Mouse (Mus musculus): ENCODE data around the gene Tnrc18.

Gene Tnrc18

DNA sequence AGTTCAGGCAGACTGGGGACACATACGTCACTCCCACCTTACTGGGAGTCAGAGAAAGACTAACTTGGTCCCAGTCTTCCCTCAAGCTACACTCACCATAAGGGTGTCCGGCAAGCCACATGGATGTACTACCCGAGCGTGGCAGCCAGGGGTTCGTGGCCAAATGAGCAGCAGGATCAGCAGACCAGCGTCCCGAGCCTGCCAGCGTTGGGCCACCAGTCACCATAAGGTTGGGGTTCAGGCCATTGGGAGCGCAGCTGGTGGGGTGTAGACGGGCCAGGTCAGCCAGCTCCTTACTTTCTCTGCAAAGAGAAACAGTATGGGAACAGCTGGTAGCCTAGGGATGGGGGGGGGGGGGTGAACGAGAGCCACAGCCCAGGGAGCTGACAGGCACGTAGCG is 41.4 kb downstream of the Tnrc18 start:
- DNase-seq (ENCODE audit: low read depth, low spot score) = no peak

- no peak for DNase-seq (ENCODE audit: low read depth, low spot score)
These were observed 42.7 kb downstream of the Tnrc18 start for GRCm38 (mm10) chr5:142774771-142775170.

DNA sequence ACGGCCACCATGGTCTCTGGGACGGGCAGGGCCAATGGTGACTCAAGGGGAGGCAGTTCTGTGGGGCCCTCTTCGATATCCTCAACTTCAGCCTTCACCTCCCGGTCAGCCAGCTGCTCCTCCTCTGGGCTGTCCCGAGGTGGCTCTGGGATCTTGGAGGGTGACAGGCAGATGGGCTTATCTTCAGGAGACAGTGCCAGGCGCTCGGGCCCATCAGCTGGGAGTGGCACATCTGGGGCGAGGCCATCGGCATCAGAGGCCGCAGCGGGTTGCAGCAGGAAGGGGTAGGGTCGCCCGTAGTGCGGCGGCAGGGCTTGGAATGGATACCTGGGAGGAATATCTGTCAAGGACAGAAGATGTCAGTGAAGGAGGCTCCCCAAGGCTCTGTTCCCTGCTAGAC is 45.5 kb downstream of the Tnrc18 start:
- DNase-seq (ENCODE audit: low read depth, low spot score) = peak; percentile 12

DNA sequence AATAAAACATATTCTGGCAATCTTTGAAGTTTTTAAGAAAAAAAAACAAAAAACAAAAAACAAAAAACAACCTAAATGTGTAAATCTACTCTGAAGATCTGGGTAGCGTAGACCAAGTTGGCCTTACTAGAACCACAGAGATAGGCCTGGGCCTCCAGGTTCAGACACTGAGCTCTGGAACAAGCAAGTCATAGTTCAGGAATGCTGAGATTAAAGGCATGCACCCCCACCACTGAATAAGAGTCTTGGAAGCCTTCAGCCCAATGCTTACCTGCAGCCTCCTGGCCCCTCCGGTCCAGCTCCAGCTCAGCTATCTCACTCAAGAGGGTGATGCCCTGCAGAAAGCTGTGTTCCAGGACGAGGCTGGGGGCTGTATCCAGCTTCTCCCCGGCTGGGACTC is 46.4 kb downstream of the Tnrc18 start:
- no peak for DNase-seq (ENCODE audit: low read depth, low spot score)

DNA sequence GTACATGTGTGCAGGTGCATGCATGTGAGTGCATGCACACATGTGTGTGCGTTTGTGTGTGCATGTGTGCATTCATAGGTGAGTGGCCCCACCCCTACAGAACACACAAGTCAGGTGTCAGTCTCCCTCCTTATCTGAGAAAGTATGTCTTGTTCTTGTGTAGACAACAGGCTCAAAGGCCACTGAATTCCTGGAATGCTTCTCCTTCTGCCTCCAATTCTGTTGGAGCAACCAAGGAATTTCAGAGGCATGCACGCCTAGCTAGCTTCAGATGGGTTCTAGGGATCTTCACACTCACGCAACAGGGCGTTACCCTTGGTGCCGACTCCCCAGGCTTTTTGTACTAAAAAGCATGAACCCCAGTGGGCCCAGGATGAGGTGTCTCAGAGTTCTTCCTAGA is 47.8 kb downstream of the Tnrc18 start:
- DNase-seq (ENCODE audit: low read depth, low spot score) = no peak

- no peak for DNase-seq (ENCODE audit: low read depth, low spot score)
These were observed 48.9 kb downstream of the Tnrc18 start for GRCm38 (mm10) chr5:142768352-142769267.

DNA sequence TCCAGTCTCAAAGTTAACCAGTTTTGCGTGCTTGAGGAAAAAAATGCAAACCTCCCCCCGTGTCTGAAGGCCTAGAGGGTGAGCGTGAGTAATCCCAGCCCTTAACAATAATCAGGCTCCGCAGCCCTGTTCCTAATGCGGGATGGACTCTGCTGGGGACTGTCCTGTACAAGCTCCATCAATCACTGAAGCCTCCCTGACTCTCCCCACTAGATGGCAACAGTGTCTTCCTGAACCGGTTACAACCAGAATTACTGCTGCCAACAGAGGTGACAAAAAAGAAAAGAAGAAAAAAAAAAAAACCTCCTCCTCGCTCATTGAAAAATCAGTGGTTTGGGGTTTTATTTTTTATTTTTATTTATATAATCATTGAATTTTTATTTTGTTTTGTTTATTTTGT is 49.5 kb downstream of the Tnrc18 start:
- no peak for DNase-seq (ENCODE audit: low read depth, low spot score)

- DNase-seq (ENCODE audit: low read depth, low spot score) = no peak
These were observed 50.8 kb downstream of the Tnrc18 start for GRCm38 (mm10) chr5:142766708-142767107.

- no peak for DNase-seq (ENCODE audit: low read depth, low spot score)
These were observed 52.6 kb downstream of the Tnrc18 start for GRCm38 (mm10) chr5:142764889-142765288.

DNA sequence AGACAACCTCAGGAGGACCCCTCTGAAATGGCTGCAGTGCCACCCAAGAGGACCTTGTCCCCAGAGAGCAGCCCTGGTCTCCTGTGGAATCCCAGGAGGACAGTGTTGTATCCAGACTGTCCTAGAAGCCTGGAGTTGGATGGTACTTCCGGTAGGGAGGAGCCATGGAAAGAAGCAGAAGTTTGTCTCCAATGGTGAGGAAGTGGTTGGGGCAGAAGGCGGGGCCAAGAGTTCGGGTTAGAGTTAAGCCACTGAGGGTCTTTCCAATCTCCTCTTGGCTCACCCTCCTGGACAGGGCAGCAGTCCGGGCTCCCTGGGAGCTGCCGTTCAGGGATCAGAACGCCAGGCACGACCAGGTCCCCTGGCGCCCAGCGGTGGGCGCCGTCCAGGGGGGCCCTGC is 53.2 kb downstream of the Tnrc18 start:
- DNase-seq (ENCODE audit: low read depth, low spot score) = no peak

- no peak for DNase-seq (ENCODE audit: low read depth, low spot score)
These were observed 55.2 kb downstream of the Tnrc18 start for GRCm38 (mm10) chr5:142762082-142762807.

GRCm38 (mm10) chr5:142761326-142761983 is 56.0 kb downstream of the Tnrc18 start:
- no peak for DNase-seq (ENCODE audit: low read depth, low spot score)

DNA sequence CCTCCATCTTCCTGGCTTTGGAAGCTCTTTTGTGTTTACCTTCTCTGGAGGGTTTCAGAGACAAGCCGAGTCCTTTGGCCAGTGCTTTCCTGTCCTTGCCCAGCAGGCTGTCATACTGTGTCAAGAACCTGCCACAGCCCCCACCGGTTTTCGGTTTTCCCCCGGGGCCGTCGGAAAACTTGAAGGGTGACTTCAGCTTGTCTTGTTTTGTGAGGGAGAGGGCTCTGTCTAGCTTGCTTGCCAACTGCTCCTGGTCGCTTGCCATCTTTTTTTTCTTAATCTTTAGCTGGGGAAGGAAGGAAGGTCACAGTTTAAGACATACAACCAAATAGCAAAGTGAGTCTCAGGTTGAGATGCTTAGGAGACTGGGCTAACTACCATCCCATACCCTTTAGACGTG is 57.7 kb downstream of the Tnrc18 start:
- no peak for DNase-seq (ENCODE audit: low read depth, low spot score)

DNA sequence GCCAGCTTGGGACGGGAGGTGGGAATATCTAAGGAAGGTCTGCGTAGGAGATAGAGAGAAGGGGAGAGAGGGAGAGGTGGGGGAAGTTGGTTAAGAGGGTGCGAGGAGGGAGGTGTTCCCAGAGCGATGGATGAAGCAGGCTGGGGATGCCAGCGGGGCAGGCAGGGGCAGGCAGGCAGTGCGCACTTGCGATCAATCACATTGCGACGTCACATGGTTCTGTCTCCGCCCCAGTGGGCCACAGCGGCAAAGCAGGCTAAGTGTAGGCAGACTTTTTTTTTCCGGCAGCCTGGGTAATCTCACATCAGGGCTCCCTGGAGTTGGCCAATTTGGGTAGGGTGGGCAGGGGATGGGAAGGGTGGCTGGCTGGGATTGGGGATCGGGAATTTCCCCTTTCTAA is 65.2 kb downstream of the Tnrc18 start:
- DNase-seq (ENCODE audit: low read depth, low spot score) = no peak

DNA sequence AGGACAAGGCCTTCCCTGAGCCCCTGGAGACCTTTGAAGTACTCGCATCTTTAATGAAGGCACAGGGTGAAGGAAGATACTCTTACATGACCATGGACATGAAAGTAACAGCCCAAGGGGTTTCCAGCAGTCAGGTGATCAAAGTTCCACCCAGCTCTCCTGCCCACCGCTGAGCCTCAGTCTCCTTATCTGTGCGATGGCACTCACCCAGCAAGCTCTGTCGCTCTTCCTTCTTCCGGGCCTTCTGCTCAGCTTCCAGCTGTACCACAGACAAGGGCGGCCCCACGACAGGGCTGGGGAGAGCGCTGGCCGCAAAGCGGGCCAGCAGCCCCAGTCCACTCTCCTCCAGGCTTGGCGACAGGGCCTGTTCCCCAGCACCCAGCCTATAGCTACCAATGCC is 67.3 kb downstream of the Tnrc18 start:
- DNase-seq (ENCODE audit: low read depth, low spot score) = no peak

DNA sequence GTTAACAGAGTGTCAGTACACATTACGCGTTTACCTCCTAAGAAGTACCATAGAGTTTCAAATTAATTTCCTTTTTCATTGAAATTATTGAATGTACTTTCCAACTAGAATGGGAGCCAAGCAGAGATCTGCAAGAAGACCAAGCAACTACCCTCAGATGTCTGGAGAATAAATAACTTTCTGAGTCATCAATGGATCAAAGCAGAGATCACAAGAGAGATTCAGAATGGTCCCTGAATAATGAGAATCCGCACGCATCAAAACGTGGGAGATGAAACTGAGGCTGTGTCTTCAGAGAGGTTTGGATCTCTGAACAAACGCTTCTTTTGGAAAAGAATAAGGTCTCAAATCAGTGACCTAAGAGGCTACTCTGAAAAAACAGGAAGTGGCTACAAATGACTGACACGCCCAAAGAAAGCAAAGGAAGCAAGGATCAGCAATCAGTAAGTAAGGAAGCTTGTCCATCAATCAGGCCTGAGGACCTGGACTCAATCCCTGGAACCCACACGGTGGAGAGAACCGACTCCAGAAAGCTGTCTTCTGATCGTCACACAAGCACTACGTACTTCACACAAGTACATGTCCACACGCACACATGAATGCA is 70.3 kb downstream of the Tnrc18 start:
- DNase-seq (ENCODE audit: low read depth, low spot score) = no peak

- DNase-seq (ENCODE audit: low read depth, low spot score) = no peak
These were observed 77.5 kb downstream of the Tnrc18 start for GRCm38 (mm10) chr5:142739941-142740340.

GRCm38 (mm10) chr5:142731916-142732315 is 85.5 kb downstream of the Tnrc18 start:
- no peak for DNase-seq (ENCODE audit: low read depth, low spot score)

DNA sequence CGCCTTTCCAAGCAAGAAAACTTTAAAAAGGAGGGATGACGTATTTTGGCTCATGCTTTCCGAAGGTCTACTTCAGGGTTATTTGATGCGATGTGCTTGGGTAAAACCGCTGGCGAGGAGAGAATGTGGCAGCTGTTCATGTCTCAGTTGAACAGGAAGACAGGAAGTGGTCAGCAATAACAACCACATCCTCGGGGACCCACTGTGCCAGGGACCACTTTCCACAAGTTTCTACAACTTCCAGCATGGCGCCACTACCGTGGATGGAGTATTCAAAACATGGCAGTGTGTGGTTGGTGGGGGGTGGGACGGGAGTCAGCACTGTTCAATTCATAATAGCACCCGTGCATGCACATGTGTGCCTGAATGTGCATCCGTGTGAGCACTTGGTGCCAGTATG is 87.2 kb downstream of the Tnrc18 start:
- no peak for DNase-seq (ENCODE audit: low read depth, low spot score)

- no peak for DNase-seq (ENCODE audit: low read depth, low spot score)
These were observed 89.2 kb downstream of the Tnrc18 start for GRCm38 (mm10) chr5:142728301-142728700.

DNA sequence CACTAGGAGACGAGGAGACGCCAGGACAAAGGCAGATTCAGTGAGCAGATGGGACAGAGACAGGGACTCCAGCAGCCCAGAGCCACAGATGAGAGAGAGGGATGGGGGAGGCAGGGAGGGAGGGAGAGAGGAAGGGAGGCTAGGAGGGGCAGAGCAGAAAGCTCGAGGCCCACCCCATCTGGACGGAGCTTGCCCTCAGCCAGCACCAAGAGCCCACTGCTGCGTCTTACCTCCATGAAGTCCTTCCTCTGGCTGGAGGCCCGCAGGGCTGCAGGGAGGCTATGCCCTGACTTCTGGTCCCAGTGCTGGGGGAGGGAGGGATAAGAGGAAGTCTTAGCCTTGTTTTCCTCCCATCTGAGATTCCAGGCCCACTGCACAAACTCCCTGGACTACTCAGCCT is 90.7 kb downstream of the Tnrc18 start:
- no peak for DNase-seq (ENCODE audit: low read depth, low spot score)

GRCm38 (mm10) chr5:142724265-142724664 is 93.2 kb downstream of the Tnrc18 start:
- no peak for DNase-seq (ENCODE audit: low read depth, low spot score)

Measured in c-Kit-negative CD71-positive TER-119-positive erythroid progenitor cells, embryonic 14.5 days (primary cell).